Mouse (Mus musculus) gastrocnemius, postnatal 4 days (tissue): ENCODE results near the gene Mst1. TPM values are rescaled to one million over a fixed set of nuclear protein-coding genes. Genes with fewer than 3 reads are reported as not detected.

Experiments used
- DNase-seq, 2 experiments: peaks; one replicate each; pipeline ENCODE4 v3.0.0; 2021 to 2022; ENCODE audit warnings: low spot score in 2 of 2, mixed read lengths in 2 of 2
- total RNA-seq, 2 experiments: library from RNA; stranded (reverse); gene quantifications; 2 replicates each; pipeline ENCODE4 v1.2.3; 2021

The Mst1 gene
- total RNA-seq, 2 experiments from 2014 or later = 0.36 TPM; not detected in 1

DNA sequence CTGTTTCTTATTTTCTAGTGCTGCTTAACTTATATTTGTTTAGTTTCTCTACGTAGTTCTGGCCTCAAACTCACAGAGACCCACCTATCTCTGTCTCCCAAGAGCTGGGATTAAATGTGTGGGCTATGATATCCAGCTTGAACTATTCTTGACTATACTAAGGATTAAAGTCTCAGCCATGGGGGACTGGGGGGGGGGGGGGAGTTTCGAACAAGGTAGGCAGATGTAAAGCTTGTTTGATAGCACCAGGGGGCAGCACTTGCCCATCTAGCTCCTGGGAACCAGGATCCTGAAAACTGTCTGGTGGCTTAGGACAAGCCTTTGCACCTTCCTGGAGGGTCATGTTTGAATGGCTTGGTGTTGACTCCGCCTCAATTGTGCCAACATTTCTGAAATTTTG is 15.3 kb downstream of the Mst1 start:
- peak in 1 of 2 experiments; percentile 57 for DNase-seq

DNA sequence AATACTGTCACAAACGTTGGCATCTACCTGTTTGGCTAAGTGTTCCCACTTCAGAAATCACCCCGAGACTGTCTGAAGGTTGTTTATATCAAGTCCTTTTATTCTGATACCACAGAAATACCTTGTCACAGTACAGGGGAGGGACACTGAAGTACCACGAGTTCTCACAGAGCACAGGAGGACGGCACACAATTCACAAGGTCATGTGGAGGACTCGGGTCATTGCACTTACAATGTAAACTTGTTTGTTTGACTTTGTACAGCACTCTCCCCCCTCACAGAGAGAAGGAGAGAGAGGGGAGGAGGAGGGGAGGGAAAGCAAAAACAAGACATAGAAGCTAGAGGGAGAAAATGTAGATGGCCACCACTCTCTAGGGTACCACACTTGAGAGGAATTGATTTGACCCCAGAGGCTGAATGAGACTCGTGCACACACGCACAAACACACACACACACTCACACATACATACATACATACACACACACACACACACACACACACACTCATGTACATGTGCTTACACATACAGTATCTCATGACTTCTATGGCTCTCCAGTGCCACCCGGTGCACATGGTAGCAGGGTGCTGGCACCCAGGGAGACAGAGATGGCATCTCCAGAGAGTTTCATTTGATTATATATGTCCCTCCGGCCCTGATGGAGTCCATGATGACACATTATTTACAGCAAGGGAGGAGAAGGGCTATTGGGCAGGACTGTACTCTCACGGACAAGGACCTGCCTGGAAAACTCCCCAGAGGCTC is 15.9 kb downstream of the Mst1 start:
- DNase-seq = no peak

GRCm38 (mm10) chr9:108099619-108100018 is 19.4 kb downstream of the Mst1 start:
- DNase-seq = no peak

GRCm38 (mm10) chr9:108104766-108105548 is 24.7 kb downstream of the Mst1 start:
- no peak for DNase-seq

DNA sequence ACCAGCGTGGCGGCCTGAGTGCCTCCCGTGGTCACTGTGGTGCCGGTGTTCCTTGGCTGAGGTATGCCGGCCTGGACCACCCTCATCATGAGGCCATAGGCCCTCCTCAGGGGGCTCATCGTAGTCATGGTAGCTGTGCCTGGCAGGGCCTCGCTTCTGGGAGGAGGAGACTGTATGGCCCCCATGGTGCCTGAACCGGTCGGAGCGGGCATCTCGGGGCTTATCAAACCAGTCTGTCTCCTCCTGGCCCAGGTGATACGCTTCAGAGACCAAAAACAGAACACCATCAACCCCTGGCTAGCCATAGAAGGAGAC is 25.3 kb downstream of the Mst1 start:
- no peak for DNase-seq

- DNase-seq = no peak
These were observed 25.9 kb downstream of the Mst1 start for GRCm38 (mm10) chr9:108106090-108106489.

GRCm38 (mm10) chr9:108107867-108108266 is 27.6 kb downstream of the Mst1 start:
- DNase-seq = no peak

- DNase-seq = no peak
These were observed 29.9 kb downstream of the Mst1 start for GRCm38 (mm10) chr9:108110160-108110559.

GRCm38 (mm10) chr9:108111101-108111592 is 30.9 kb downstream of the Mst1 start:
- no peak for DNase-seq

DNA sequence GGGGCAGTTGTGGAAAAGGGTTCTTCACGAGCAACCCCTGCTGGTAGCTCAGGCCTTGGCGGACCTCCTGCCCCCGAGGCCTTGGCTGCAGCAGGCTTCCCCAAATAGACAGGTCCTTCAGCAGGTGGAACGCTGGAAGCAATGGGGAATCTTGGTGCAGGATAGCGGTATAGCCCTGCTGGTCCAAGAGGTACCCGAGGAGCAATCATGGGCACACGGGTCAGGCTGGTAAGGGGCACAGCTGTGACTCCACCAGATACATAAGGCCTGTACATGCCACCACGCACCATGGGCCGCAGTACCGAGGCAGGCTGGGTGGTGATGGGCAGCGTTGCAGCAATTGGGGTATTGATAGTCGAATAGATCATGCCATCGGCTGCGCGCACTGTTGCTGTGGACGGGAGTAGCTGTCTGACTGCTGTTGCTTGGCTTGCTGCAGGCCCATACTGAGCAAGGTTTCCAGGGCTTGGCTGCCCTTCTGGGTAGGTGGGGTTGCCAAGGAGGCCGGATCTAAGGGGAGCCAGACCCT is 31.4 kb downstream of the Mst1 start:
- no peak for DNase-seq

GRCm38 (mm10) chr9:108112719-108113340 is 32.6 kb downstream of the Mst1 start:
- DNase-seq = no peak

DNA sequence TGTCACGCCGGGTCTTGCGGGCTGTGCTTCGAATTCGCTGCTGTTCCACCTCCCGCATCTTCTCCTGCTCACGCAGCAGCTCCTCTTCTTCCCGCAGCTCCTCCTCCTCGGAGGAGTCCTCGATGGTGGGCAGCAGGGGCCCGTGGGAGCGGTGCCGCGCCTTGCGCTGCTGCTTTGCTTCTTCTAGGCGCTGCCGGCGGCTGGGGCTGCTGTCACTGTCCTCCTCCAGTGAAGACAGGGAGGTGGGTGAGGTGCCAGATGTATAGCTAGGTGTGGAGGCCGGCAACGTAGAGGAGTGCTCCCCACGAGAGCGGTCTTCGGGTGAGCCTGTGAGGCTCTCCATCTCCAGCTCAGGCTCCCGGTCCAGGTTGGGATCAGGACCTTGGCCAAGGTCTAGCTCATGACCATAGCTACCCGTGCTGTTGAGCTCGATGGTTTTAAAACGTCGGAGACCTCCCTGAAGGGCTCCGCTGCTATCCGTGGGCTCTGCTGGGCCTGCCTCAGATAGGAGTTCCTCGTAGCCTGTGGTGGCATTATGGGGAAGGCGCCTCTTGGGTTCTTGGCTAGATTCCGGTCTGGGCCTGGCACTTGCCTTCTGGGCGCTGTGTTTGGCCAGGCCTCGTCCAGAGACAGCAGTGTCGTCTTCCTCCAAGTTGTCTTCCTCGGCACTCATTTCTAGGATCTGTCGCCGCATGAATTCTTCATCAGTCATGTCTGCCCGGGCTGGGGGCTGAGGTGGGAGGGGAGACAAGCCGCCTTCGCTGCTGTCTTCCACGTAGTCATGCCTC is 35.2 kb downstream of the Mst1 start:
- no peak for DNase-seq

GRCm38 (mm10) chr9:108117143-108117542 is 36.9 kb downstream of the Mst1 start:
- DNase-seq = no peak

- no peak for DNase-seq
These were observed 39.7 kb downstream of the Mst1 start for GRCm38 (mm10) chr9:108119891-108120411.

GRCm38 (mm10) chr9:108120671-108121070 is 40.4 kb downstream of the Mst1 start:
- DNase-seq = no peak

DNA sequence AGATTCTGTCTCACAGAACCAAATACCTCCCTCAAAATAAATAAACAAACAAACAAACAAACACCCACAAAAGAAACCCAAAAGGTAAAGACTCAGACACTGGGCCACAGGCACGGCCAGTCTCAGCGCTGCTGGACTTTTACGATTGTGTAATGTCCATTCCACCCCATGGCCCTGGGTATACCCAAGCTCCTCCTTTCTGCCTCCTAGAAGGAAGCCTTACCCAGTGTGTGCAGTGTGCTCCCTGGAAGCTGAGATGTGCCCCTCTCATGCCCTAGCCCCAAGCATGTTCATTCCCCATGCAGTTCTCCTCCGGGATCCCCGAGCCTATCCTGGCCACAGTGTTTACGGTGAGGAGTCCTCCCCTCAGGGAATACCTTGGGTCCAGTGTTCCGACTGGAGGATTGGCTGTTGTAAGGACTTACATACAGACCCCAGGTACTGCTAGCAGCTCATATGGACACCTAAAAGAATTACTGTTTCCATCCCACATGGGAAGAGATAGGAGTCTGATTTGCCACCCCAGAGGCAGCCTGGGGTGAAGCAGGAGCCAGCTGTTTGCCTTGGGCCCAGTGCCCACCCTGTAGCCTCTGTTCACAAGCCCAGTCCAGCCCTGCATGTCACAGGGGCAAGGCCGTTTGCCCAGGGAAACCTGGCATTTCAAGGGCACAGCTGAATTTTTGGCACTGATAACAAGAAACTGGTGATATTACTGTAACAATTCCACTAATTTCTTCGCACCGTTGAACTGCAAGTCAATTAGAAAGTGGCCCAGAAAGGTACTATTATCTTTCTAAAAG is 41.1 kb downstream of the Mst1 start:
- no peak for DNase-seq

DNA sequence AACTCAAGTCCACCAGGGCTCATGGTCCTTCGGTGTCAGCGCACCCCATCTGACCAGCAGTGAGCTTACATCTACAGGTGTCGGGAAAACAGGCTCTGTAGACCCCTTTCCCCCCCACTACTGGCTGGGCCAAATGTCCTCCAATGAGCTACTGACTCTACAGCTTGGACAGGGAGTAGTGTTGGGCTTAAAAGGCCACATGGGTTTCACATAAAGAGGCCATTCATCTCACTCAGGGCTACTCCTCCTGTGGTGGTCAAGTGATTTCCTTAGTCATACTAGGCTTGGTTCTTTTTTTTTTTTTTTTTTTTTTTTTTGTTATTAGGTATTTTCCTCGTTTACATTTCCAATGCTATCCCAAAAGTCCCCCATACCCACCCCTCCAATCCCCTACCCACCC is 43.7 kb downstream of the Mst1 start:
- no peak for DNase-seq

GRCm38 (mm10) chr9:108125731-108126130 is 45.5 kb downstream of the Mst1 start:
- DNase-seq = no peak

DNA sequence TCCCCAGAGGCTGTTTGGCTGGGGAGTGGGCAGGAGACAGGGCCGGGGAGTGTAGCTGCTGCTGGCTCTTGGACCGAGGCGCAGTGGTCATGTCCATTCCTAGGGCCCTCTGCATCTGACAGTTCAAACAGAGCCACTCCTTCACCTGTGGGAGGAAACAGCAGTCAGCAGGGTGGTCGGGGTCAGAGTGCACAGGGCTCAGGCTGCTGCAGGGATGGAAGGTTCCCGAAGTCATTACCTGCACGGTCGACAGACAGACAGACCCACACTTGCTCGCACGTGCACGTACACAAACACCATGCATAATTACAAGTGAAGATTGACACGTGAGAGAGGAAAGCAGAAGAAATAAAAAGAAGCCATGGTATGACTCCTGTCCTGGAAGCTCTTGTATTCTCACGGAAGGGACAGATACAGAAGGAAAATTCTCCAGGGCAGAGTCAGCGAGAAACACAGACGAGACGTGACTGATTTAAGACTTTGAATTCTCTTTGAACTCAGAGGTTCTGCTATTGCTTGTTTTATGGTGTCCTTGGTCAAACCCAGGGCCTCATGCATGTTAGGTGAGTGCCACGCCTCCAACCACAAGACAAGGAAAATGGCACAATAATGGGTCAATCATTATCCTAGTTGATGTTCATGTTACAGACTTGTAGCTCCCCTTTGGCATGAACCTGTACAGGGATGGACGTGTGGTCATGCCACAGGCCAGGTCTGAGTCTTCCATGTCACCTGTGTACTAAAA is 46.4 kb downstream of the Mst1 start:
- DNase-seq = no peak
